Mouse (Mus musculus) intestine, embryonic 14.5 days (tissue): ENCODE data around the gene Tprgl. TPM values are rescaled to one million over a fixed set of nuclear protein-coding genes. Genes with fewer than 3 reads are reported as not detected.
A peak's percentile ranks its signal among the peaks of the same experiment; 100 is the strongest.

ENCODE experiments used
- ATAC-seq: fragments of 200-750 bp; cut with Nextera tagmentation; replicated peaks from 2 replicates; pipeline ENCODE4 v1.8.0; 2017; ENCODE audit warnings: low read depth, moderate number of reproducible peaks, moderate TSS enrichment, moderate library complexity; ENCODE audit not compliant: low FRiP score, low TSS enrichment
- DNase-seq: peaks from one replicate; pipeline ENCODE4 v3.0.0-alpha.2; 2018; ENCODE audit warnings: low spot score
- H3K27ac ChIP-seq: fragments of 300-500 bp; sonication (generic); 2 replicates; pipeline ENCODE4 v1.5.1; 2014; ENCODE audit warnings: low read depth, mild to moderate bottlenecking, control low read depth
- H3K27me3 ChIP-seq: fragments of 300-500 bp; sonication (generic); replicated peaks from 2 replicates; pipeline ENCODE4 v1.6.1; 2014; ENCODE audit warnings: low read length, control low read depth; ENCODE audit not compliant: control insufficient read depth, insufficient read depth
- H3K36me3 ChIP-seq: fragments of 300-500 bp; sonication (generic); 2 replicates; pipeline ENCODE4 v1.6.1; 2014; ENCODE audit warnings: low read length, control low read depth; ENCODE audit not compliant: control insufficient read depth, insufficient read depth
- H3K4me1 ChIP-seq: fragments of 300-500 bp; sonication (generic); replicated peaks from 2 replicates; pipeline ENCODE4 v1.6.1; 2014; ENCODE audit warnings: low read length, control low read depth, mixed read lengths; ENCODE audit not compliant: control insufficient read depth, insufficient read depth
- H3K4me2 ChIP-seq: fragments of 300-500 bp; sonication (generic); 2 replicates; pipeline ENCODE4 v1.6.1; 2014; ENCODE audit warnings: low read length
- H3K4me3 ChIP-seq: fragments of 300-500 bp; sonication (generic); 2 replicates; pipeline ENCODE4 v1.5.1; 2014; ENCODE audit warnings: low read depth, low read length, control low read depth, mixed read lengths
- H3K9ac ChIP-seq: fragments of 300-500 bp; sonication (generic); 2 replicates; pipeline ENCODE4 v1.6.1; 2014; ENCODE audit warnings: mild to moderate bottlenecking, low read length
- H3K9me3 ChIP-seq: fragments of 300-500 bp; sonication (generic); 2 replicates; pipeline ENCODE4 v1.6.1; 2016; ENCODE audit warnings: low read length, control low read depth; ENCODE audit not compliant: control insufficient read depth
- WGBS: fragments of 180-500 bp; shearing (Covaris S2); extraction: QIAGEN DNeasy Blood & Tissue Kit; methylation state at CpG from one replicate; pipeline ENCODE4 v1.1.7; 2014; 5-methylcytosine and 5-hydroxymethylcytosine counted together
- polyA plus RNA-seq: library from polyadenylated mRNA; unstranded; fragments of >200 nt; fragmentation: Nextera tagmentation; extraction: Ambion mirVana; gene quantifications from 2 replicates; pipeline ENCODE4 v1.2.1, GENCODE M21; 2014

The Tprgl gene
- 125 and 133 TPM in 2 replicates for polyA plus RNA-seq

DNA sequence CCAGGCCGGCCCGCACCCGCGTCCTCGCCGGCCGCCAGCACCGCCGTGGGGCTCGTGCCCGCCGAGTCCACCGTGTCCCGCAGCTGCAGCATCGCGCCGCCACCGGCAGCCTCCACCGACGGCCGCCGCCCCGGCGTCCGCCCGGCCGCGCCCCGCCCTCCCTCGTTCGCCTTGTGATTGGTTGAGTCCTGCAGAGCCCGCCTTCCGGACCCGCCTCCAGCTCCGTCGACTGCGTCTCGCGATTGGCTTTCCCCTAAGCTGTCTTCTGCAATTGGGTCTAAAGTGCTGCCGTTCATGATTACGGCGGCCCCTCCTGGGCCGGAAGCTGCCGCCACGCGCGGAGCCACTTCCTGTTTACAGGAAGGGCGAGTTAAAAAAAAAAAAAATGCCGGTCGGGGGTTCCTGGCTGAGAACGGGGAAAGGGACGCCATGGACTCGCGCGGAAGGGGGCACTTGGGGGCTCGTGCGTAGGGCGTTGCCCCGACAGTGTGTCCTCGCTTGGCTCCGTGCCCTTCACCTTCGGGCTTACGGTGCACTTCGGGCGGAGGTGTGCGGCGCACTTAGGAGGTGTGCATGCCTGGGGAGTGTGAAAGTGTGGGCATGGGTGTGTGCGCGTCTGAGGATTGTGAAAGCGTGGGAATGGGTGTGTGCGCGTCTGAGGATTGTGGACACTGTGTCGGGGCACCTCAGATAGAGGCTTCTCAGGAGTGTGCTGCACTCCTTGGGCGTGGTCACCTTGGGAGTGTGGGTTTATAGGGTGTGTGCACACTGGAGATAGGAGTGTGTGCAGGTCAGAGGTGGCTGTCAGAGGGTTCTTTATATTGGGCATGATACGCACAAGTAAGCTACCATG is at the start of gene Tprgl:
Gene Tprgl (minus strand): TSS at position 129 of the 853 bp plus-strand sequence.
- no peaks in the 10 kb centered on the region for H3K27me3 ChIP-seq
- H3K27ac ChIP-seq, result peak within 1 kb of the TSS; percentile 64; the same call in 1 of the 2 replicates
- H3K36me3 ChIP-seq, result peaks cover 29% of the 10 kb centered on the region
- no peaks in the 10 kb centered on the region for H3K9me3 ChIP-seq
- H3K9ac ChIP-seq, result peak within 1 kb of the TSS; percentile 67
- WGBS, result under 1% methylated on average over 64 of the region's 75 CpGs
- H3K4me3 ChIP-seq, result peak within 1 kb of the TSS; percentile 86
- DNase-seq, result peak; percentile 99
- H3K4me1 ChIP-seq, result peaks cover 9% of the 10 kb centered on the region; the same call in 1 of the 2 replicates
- H3K4me2 ChIP-seq, result peak within 1 kb of the TSS; percentile 73
- ATAC-seq, result peak; percentile 95

DNA sequence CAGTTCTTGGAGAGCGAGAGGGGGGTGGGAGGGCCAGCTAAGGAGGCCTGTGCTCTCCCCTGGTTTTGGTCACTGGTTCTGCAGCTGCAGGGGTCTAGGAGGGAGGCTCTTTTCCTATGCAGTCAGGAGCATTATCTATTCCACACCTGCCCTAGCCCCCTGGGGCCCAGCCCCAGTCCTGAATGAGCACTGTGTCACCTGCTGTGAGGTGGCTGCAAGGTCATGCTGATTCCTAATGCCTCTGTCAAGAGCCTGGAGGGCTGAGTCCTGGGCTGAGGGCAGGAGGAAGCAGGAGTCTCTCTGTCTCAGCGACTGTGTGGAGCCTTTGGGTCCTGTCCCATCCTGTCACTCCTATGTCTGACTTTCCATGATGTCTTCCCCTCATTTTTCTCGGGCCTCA is 49.4 kb upstream of the Tprgl start:
- Histone ChIP-seq H3K9ac (no peak overlapping the region), H3K27ac (no peak overlapping the region), H3K4me2 (no peak overlapping the region), H3K27me3 (no peaks in the 10 kb centered on the region), H3K36me3 (no peaks in the 10 kb centered on the region), H3K9me3 (no peaks in the 10 kb centered on the region), H3K4me1 (peaks cover 15% of the 10 kb centered on the region), H3K4me3 (no peak overlapping the region)
- ATAC-seq, result no peak
- WGBS, result 15% methylated on average over 3 of the region's 3 CpGs
- DNase-seq, result no peak

DNA sequence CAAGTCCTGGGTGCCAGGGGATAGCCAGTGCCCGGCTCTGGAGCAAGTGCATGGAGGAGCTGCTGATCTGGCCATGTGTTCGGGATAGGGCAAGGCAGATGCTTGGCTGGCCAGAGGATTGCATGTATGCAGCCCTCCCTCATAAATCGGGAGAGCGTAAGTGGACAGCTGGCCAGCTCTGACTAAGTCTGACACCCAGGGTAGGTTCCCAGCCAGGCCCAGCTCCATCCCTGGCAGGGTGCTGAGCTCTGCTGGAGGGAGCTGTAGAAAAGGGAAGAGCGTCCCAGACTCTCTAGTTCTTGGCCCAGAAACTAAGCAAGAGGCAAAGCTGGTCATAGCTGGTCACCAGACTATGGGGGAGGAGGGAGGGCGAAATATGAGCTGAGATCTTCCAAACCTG is 48.6 kb upstream of the Tprgl start:
- no peak for ATAC-seq
- no peak overlapping the region for H3K9ac ChIP-seq
- H3K27me3 ChIP-seq, result no peaks in the 10 kb centered on the region
- H3K27ac ChIP-seq, result no peak overlapping the region
- H3K4me2 ChIP-seq, result no peak overlapping the region
- 62% methylated on average over 6 of the region's 6 CpGs for WGBS
- no peak overlapping the region for H3K4me3 ChIP-seq
- peaks cover 13% of the 10 kb centered on the region for H3K4me1 ChIP-seq
- no peaks in the 10 kb centered on the region for H3K9me3 ChIP-seq
- no peaks in the 10 kb centered on the region for H3K36me3 ChIP-seq
- no peak for DNase-seq

DNA sequence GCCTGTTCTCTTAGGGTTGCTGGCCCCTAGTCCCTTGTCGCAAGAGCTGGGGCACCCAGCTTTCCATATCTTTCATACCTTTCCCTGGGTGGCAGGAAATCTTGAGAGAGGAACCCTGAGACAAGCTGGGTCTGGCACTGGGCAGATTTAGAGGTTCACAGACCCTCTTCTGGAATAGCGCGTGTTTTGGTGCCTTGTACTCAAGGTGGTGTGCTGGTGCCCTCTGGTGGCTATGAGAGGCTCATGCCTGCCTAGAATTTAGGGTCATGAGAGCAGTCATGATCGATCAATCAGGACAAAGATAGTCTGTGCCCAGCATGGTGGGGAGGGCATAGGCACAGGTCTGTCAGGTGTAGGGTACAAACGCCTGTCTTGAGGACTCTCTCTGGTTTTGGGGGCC is 46.8 kb upstream of the Tprgl start:
- H3K4me3 ChIP-seq, result no peak overlapping the region
- ATAC-seq, result no peak
- DNase-seq, result peak; percentile 81
- 14% methylated on average over 5 of the region's 5 CpGs for WGBS
- H3K4me1 ChIP-seq, result peaks cover 9% of the 10 kb centered on the region
- no peaks in the 10 kb centered on the region for H3K9me3 ChIP-seq
- H3K9ac ChIP-seq, result no peak overlapping the region
- no peak overlapping the region for H3K4me2 ChIP-seq
- H3K36me3 ChIP-seq, result no peaks in the 10 kb centered on the region
- H3K27ac ChIP-seq, result no peak overlapping the region
- H3K27me3 ChIP-seq, result no peaks in the 10 kb centered on the region

DNA sequence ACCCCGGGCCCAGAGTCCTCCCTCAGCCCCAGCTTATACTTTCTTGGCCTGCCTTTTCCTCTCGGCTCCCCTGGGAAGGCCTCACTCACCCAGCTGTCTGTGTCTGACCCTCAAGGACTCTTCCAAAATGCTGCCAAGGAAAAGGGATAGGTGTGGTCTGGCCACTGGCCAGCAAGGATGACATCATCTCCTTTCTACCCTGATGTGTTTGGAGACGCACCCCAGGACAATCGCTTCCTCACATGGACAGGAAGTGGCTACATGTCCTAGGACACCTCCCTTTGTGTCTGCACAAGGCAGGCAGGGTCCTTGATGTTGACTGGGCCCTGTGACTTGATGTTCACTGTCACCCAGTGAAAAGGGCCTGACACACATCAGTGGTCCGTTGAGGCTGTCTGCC is 44.9 kb upstream of the Tprgl start:
- no peaks in the 10 kb centered on the region for H3K27me3 ChIP-seq
- no peak overlapping the region for H3K27ac ChIP-seq
- H3K4me3 ChIP-seq, result no peak overlapping the region
- H3K9me3 ChIP-seq, result no peaks in the 10 kb centered on the region
- peaks cover 9% of the 10 kb centered on the region for H3K4me1 ChIP-seq
- no peak overlapping the region for H3K9ac ChIP-seq
- ATAC-seq (no peak), DNase-seq (no peak)
- 54% methylated on average over 5 of the region's 5 CpGs for WGBS
- H3K36me3 ChIP-seq, result no peaks in the 10 kb centered on the region
- no peak overlapping the region for H3K4me2 ChIP-seq

DNA sequence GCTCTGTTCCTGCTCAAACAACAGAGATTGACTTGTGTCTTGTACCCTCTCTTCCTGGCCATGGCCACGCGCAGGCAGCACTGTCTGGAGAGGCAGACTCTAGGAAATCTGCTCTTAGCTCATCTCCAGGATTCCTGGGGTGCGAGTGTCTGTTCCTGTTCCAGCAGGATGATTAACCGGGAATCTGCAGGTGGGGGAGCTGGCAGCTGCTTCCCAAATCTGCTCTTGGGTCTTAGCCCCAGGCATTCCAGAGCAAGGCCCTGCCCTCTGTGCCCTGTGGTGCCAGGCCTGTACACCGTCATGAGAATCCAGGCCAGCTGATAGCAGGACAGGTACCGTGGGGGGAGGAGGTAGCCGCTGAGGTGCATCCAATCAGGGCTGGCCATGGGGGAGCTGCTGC is 44.1 kb upstream of the Tprgl start:
- no peak overlapping the region for H3K9ac ChIP-seq
- H3K4me2 ChIP-seq, result no peak overlapping the region
- ATAC-seq (no peak), DNase-seq (no peak)
- no peak overlapping the region for H3K27ac ChIP-seq
- WGBS, result 57% methylated on average over 7 of the region's 7 CpGs
- H3K4me3 ChIP-seq, result no peak overlapping the region
- peaks cover 9% of the 10 kb centered on the region for H3K4me1 ChIP-seq
- no peaks in the 10 kb centered on the region for H3K36me3 ChIP-seq
- H3K9me3 ChIP-seq, result no peaks in the 10 kb centered on the region
- H3K27me3 ChIP-seq, result no peaks in the 10 kb centered on the region

DNA sequence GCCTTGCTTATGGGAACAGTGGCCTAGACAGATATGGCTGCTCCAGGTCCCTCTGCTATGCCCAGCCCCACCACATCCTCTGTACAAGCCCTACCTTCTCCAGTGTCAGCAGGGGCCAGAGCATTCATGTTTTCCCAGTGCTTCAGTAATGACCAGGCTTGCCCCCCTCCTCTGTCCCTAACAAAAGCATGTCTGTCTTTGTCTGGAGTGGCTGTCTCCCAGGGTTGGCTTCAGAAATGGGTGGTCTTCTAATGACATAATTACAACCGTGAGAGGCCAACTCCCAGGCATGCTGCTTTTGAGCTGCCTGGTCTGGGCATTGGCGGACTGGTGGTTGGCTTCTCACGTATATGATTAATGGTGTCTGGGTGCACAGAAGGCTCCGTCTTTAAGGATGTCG is 41.0 kb upstream of the Tprgl start:
- Histone ChIP-seq H3K4me3 (no peak overlapping the region), H3K4me1 (peaks cover 11% of the 10 kb centered on the region), H3K27ac (no peak overlapping the region), H3K27me3 (no peaks in the 10 kb centered on the region), H3K36me3 (no peaks in the 10 kb centered on the region), H3K9ac (no peak overlapping the region), H3K9me3 (no peaks in the 10 kb centered on the region), H3K4me2 (no peak overlapping the region)
- ATAC-seq, result no peak
- DNase-seq, result no peak
- WGBS, result 70% methylated on average over 5 of the region's 5 CpGs

DNA sequence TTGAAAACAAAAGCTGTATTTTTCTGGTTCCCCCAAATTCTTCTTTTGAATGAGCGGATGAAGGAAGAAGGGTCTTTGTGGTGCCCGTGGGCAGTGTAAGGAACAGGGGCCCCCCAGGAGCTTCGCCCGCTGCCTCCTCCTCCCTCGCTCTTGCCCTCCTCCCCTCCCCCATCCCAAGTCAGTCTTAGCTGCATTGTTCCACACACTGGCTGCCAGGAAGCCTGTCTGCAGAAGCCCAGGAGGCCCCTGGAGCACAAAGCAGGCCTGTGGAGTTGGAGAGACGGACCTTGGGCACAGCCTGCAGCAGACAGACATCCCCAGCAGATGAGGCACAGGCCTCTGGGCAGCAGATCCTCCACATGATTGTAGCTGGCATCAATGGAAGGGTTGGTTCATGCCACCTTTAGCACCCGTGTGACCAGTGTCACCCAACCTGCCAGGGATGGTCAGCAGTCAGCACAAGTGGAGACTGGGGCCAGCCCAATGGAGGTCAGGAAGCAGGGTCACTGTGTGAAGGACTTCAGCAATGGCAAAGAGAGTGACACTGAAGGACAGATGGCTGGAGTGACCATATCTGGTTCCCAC is 38.0 kb upstream of the Tprgl start:
- ATAC-seq (no peak), DNase-seq (no peak)
- Histone ChIP-seq H3K4me2 (no peak overlapping the region), H3K4me1 (peaks cover 3% of the 10 kb centered on the region; the same call in 1 of the 2 replicates), H3K27ac (no peak overlapping the region), H3K9me3 (peaks cover 7% of the 10 kb centered on the region; the same call in 1 of the 2 replicates), H3K27me3 (no peaks in the 10 kb centered on the region), H3K9ac (no peak overlapping the region), H3K36me3 (no peaks in the 10 kb centered on the region), H3K4me3 (no peak overlapping the region)
- WGBS, result 72% methylated on average over 7 of the region's 7 CpGs
